Mouse (Mus musculus) cerebellum, adult 2 months (tissue): ENCODE results near the gene Fyb. TPM values are rescaled to one million over a fixed set of nuclear protein-coding genes. Genes with fewer than 3 reads are reported as not detected.

Experiments used
- DNase-seq, 2 experiments: peaks; one replicate each; pipeline ENCODE4 v3.0.0; 2021
- H3K27ac ChIP-seq: fragments of 200-500 bp; 2 replicates; pipeline ENCODE4 v1.5.1; 2012; ENCODE audit warnings: low read length, control low read depth, inconsistent platforms; ENCODE audit not compliant: insufficient read depth
- H3K27me3 ChIP-seq: fragments of 200-500 bp; 2 replicates; pipeline ENCODE4 v1.6.1; 2012; ENCODE audit warnings: inconsistent platforms, mild to moderate bottlenecking, low read length, moderate library complexity; ENCODE audit not compliant: control insufficient read depth, insufficient read depth
- H3K4me1 ChIP-seq: fragments of 200-500 bp; 2 replicates; pipeline ENCODE4 v1.6.1; 2011; ENCODE audit warnings: low read length; ENCODE audit not compliant: control insufficient read depth, insufficient read depth
- H3K4me3 ChIP-seq: fragments of 200-500 bp; replicated peaks from 2 replicates; pipeline ENCODE3; 2011; ENCODE audit warnings: mild to moderate bottlenecking, low read depth, low read length, control low read depth; ENCODE audit not compliant: insufficient read depth
- CTCF ChIP-seq: fragments of 200-500 bp; IDR thresholded peaks from 2 replicates; pipeline ENCODE4 v1.5.1; 2011; ENCODE audit warnings: low read depth, mild to moderate bottlenecking, control low read depth, low read length, moderate library complexity, borderline replicate concordance; ENCODE audit not compliant: insufficient read depth
- POLR2A ChIP-seq: fragments of 200-500 bp; IDR thresholded peaks from 2 replicates; pipeline ENCODE4 v1.6.1; 2011; ENCODE audit warnings: low read length, control low read depth, borderline replicate concordance; ENCODE audit not compliant: insufficient read depth
- WGBS: fragments of 180-500 bp; shearing (Covaris S2); methylation state at CpG from one replicate; pipeline ENCODE4 v1.1.7; 2018; 5-methylcytosine and 5-hydroxymethylcytosine counted together
- polyA plus RNA-seq: library from polyadenylated mRNA; depleted of rRNA; stranded (reverse); fragments of >200 nt; gene quantifications from 2 replicates; pipeline ENCODE4 v1.2.3, GENCODE M21; 2012

Gene Fyb
- polyA plus RNA-seq, 1 experiment = 2.3 TPM

DNA sequence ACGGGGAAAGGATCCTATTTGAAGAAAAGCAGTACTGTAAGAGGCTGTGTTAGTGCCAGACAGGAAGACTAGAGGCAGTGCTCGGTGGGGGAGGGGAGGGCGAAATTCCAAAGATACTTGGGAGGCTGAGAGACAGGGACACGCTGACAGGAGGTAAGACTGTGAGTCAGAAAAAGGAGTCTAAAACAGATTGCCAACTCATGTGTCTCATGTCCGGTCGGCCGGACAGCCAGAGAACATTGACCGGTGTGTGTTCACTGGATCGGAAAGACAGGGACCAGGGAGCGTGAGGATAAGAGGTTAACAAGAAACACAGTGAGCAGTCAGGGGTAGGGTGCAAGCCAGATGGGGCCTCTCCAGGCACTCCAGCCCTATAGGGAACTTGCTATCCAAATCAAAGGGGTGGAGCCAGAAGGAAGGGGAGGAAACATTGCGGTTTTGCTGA, 42.3 kb downstream of the Fyb start:
- Histone ChIP-seq H3K4me1 (no peaks in the 10 kb centered on the region), H3K27ac (no peak overlapping the region), H3K27me3 (no peaks in the 10 kb centered on the region), H3K4me3 (no peak overlapping the region)
- TF ChIP-seq POLR2A = no peak
- no peak for TF ChIP-seq CTCF
- DNase-seq = peak in 1 of 2 experiments; percentile 12
- WGBS = 7% methylated on average over 11 of the region's 11 CpGs

DNA sequence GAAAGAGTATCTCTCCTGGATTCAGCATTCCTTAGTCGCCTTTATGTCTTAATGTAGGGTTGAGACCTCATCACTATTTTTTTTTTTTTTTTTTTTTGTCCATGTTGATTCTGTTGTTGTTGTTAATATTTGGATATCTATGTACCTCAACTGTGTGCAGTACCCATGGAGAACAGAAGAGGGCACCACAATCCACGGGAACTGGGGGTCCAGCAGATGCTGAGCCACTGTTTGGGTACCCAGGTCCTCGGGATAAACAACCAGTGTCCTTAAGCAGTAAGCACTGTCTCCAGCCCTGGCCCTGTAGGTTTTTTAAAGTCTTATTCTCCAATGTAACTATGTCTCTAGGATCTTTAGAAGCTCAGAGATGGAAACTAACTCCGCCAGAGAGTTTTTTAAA, 43.2 kb downstream of the Fyb start:
- Histone ChIP-seq H3K27me3 (no peaks in the 10 kb centered on the region), H3K4me1 (no peaks in the 10 kb centered on the region), H3K27ac (no peak overlapping the region), H3K4me3 (no peak overlapping the region)
- TF ChIP-seq POLR2A = no peak
- TF ChIP-seq CTCF = 0 out of 2 replicates have a peak, but pooled peaks have one; percentile 11
- WGBS = 95% methylated on average over 4 of the region's 4 CpGs
- DNase-seq = no peak

GRCm38 (mm10) chr15:6567993-6568392, 45.3 kb downstream of the Fyb start:
- TF ChIP-seq POLR2A (no peak), CTCF (no peak)
- H3K4me1 ChIP-seq = no peaks in the 10 kb centered on the region
- no peak overlapping the region for H3K4me3 ChIP-seq
- H3K27ac ChIP-seq = no peak overlapping the region
- no peak for DNase-seq
- H3K27me3 ChIP-seq = no peaks in the 10 kb centered on the region
- WGBS = 94% methylated on average over 5 of the region's 5 CpGs

DNA sequence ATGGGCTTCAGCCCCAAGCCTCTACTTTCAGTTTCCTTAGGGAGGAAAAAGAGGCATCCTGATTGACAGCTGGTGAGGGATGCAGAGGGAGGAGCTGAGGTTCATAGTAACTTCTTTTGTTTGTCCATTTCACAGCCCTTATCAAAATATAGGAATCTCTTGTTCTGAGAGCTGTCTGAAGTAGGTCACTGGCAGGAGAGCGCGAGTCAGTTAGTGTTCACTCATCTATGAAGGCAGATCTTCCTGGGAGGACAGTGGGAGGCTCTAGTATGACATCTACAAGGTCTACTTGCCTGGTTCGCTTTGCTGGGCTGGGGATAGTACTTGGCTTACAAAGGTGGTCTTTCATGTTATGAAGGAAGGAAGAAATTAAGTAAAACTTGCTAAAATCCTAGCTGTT, 46.0 kb downstream of the Fyb start:
- no peaks in the 10 kb centered on the region for H3K27me3 ChIP-seq
- H3K4me1 ChIP-seq = no peaks in the 10 kb centered on the region
- TF ChIP-seq POLR2A (no peak), CTCF (no peak)
- DNase-seq = no peak
- 28% methylated on average over 3 of the region's 3 CpGs for WGBS
- H3K4me3 ChIP-seq = no peak overlapping the region
- H3K27ac ChIP-seq = no peak overlapping the region

DNA sequence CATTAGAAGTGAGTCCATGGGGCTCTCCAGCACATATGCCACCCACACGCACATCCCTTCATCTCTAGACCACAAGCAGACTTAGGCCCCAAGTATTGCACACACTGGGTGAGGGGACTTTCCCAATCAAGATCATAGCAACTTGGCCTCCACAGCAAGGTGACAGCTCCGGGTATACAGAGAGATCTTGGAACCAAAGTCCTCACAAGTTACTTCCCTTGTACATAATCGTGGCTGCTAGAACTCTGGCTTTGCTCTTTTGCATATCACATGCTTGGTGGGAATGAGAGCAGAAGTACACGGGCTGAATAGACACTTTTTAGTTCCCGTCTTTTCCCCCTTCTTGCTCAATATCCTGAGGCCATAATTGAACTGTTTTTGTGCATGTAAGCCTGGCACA, 46.4 kb downstream of the Fyb start:
- WGBS = 78% methylated on average over 5 of the region's 5 CpGs
- no peak for DNase-seq
- Histone ChIP-seq H3K27ac (no peak overlapping the region), H3K27me3 (no peaks in the 10 kb centered on the region), H3K4me1 (no peaks in the 10 kb centered on the region), H3K4me3 (no peak overlapping the region)
- TF ChIP-seq POLR2A = no peak
- TF ChIP-seq CTCF = no peak

GRCm38 (mm10) chr15:6570164-6570861, 47.7 kb downstream of the Fyb start:
- WGBS = 97% methylated on average over 2 of the region's 2 CpGs

GRCm38 (mm10) chr15:6570876-6571275, 48.2 kb downstream of the Fyb start:
- 1% methylated on average over 7 of the region's 7 CpGs for WGBS
- Histone ChIP-seq H3K27ac (no peak overlapping the region), H3K27me3 (no peaks in the 10 kb centered on the region), H3K4me1 (no peaks in the 10 kb centered on the region), H3K4me3 (no peak overlapping the region)
- DNase-seq = peak; percentile 25 to 26
- TF ChIP-seq POLR2A (no peak), CTCF (peak; percentile 66)

More at GRCm38 (mm10) chr15:6570164-6570861, 47.7 kb downstream of the Fyb start:
- H3K27ac ChIP-seq = no peak overlapping the region
- no peaks in the 10 kb centered on the region for H3K27me3 ChIP-seq
- no peak for TF ChIP-seq CTCF
- TF ChIP-seq POLR2A = no peak
- H3K4me3 ChIP-seq = no peak overlapping the region
- no peak for DNase-seq
- no peaks in the 10 kb centered on the region for H3K4me1 ChIP-seq

GRCm38 (mm10) chr15:6574283-6574960, 51.8 kb downstream of the Fyb start:
- no peaks in the 10 kb centered on the region for H3K4me1 ChIP-seq
- TF ChIP-seq CTCF = no peak
- no peak for TF ChIP-seq POLR2A
- no peak overlapping the region for H3K4me3 ChIP-seq
- H3K27me3 ChIP-seq = no peaks in the 10 kb centered on the region
- no peak overlapping the region for H3K27ac ChIP-seq
- WGBS = 39% methylated on average over 5 of the region's 5 CpGs
- no peak for DNase-seq
